Mouse (Mus musculus): ENCODE measurements at regions not wholly inside any gene's neighbourhood (a gene's known extent, or its start where the extent isn't known, plus 50 kb on each side); places are given as distances from the start of the nearest gene placed in this dataset.

- DNase-seq (ENCODE audit: low spot score in 2 of 2): no peak
Observed at GRCm38 (mm10) chr6:31215661-31216060, 182.9 kb upstream of the Mkln1 start.

DNA sequence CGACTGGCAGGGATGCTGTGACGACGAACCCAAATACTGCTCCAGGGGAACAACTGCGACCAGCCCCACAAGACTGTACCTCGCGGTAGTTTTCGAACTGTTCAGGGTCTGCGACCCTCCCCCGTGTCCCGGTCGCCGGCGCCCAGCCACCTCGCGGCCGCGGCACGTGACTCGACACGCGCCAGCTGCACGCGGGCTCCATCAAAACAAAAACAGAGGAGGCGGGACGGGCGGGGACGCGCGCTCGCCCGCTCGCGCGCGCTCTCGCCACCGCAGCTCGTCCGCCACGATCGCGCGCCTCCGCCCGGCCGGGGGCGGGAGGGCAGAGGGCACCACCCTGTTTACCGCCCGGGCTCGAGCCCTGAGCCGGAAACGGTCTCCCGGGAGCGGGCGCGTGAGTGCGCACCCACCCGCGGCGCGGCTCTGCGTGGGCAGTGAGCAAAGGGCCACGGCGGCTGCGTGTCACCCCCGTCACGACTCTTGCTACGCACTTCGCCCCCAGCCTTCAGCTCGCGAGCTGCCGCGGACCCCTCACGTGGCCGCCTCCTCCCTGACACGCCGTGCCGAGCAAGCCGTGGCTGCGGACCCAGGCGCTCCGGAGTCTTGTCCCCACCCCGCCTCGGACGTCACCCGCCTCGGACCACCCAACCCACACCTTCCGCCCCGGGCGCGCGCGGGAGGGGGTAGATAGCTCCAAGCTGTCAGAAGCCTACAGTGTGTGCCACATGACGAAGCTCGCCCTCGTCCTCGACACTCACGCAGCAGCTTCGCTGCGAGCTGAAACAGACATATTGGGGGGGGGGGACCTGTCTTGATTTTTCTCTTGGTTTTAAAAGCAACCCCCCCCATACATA is 182.1 kb upstream of the Mkln1 start:
- DNase-seq (ENCODE audit: low spot score in 2 of 2): peak; percentile 92 to 93

GRCm38 (mm10) chr6:31217060-31217541 is 181.4 kb upstream of the Mkln1 start:
- DNase-seq (ENCODE audit: low spot score in 2 of 2): peak; percentile 54 to 56

- DNase-seq (ENCODE audit: low spot score in 2 of 2): peak; percentile 52 to 53
Observed at GRCm38 (mm10) chr6:31217641-31218138, 180.8 kb upstream of the Mkln1 start.

DNA sequence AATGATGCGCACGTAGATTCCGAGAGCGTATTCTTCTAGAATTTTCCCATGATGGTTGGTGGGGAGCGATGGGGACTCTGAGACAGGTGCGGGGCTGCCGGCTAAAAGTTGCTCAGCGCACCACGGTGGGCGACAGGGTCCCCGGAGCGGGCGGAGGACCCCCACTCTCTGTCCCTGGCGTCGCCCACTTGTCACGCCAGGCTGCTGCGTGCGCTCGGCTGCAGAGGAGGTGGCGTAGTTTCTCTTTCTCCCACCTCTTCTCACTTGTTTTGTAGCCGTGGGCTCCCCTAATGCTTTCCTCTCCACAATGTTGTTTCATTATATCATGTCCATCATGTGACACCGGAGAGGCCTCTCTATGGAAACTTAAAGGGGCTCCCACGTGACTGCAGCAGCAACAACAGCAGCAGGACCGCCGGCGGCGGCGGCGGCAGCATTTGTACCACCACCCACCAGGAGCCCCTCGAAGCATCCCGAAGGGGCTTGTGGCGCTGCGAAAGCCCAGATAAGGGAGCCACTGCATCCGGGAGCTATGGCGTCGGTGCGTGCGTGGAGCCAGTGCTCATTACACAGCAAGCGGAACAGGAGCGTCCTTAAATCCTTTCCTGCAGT is 180.3 kb upstream of the Mkln1 start:
- peak; percentile 57 to 72 for DNase-seq (ENCODE audit: low spot score in 2 of 2)

DNA sequence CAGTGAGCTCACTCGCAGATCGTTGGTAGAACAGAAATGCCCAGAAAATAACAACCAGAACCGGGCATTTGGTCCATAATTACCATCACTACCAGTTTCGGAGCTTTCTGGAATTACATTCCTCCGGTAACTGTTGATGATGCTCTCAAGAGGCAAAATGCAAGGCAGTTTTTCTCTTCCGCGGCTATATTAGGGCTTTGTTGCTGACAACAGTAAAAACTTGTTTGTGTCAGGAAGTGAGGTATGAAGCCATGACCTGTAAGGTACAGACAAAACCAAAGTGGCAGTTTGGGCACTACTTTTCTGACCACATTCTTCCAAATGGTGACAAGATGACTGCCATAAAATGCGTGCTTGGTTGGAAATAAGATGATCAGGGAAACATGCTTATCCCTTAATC is 179.7 kb upstream of the Mkln1 start:
- no peak for DNase-seq (ENCODE audit: low spot score in 2 of 2)

GRCm38 (mm10) chr6:31219736-31220135 is 178.8 kb upstream of the Mkln1 start:
- DNase-seq (ENCODE audit: low spot score in 2 of 2): no peak

DNA sequence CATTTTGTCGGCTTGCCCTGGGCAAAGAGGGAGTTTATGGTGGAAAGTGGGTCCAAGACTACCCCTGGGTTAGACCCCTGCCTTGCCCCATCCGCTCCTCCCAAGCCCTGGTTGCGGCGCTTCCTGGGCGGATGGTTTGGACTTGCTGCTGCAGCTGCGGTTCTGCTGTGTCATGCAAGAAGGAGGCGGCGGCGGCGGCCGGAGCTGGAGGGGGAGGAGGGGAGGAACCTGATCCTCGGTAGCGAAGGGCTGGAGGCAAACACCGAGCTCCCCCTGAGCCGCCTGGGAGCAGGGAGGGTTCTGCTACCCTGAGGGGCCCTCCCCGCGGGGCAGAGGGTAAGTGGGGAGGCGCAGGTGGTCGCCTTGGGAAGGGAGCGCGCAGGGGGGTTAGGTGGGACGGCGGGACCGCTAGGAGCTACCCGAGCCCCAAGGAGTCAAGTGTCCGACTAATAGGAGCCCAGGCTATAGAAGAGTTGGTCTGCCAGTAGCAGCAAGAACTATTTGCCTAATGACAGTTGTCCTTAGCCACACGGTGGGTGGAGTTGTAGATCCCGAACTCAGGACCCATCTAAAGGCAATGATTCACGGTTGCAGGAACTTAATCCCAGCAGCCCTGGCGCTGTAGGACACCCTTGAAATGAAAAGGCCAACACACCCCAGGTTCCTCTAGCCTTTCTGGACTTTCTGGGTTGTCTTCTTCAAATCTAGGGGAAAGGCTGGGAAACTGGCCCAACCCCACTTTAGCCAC is 178.2 kb upstream of the Mkln1 start:
- DNase-seq (ENCODE audit: low spot score in 2 of 2): peak; percentile 80 to 81

- no peak for DNase-seq (ENCODE audit: low spot score in 2 of 2)
Observed at GRCm38 (mm10) chr6:31221490-31221889, 177.0 kb upstream of the Mkln1 start.

DNA sequence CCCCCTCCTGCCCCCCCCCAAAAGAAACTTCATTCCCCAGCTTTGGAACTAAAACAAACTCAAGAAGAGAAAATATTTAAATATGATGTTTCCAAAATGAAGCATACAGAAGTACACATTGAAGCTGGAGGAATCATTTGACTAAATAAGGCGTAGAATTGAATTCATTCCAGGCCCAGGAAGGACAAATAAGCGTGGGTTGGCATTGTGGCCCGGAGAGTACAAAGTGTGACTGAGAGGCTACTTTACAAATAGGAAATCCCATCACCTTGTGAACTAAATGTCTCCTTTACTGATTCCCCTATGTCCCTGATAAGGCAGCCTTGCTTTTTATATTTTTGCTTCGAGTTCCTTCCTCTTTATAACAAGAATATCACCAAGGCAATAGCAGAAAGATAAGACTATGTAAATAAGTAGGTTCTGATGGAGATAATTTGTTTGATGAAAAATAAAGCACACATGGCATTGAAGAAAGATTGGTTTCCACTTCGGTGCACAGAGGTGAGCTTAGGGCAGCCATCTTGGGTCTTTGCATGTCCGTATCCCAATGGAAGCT is 176.4 kb upstream of the Mkln1 start:
- no peak for DNase-seq (ENCODE audit: low spot score in 2 of 2)

DNA sequence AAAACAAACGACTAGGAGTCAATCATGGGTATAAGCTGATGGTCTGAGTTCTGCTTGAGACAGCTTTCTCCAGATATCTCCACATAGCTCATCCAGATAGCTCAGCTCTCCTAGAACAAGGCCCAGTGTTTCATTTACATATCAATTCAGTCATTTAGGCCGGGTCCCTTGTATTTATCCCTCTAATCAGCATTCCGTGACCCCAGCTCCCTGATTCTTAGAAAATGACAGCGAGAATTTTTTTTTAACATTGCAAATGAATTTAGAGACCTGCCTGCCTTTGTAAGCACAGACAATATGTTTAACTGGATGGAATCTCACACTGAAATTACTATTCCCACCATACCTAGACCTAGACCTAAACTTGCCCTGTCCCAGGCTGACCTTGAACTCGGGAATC is 171.1 kb upstream of the Mkln1 start:
- DNase-seq (ENCODE audit: low spot score in 2 of 2): no peak

GRCm38 (mm10) chr6:31228061-31228460 is 170.5 kb upstream of the Mkln1 start:
- DNase-seq (ENCODE audit: low spot score in 2 of 2): no peak

DNA sequence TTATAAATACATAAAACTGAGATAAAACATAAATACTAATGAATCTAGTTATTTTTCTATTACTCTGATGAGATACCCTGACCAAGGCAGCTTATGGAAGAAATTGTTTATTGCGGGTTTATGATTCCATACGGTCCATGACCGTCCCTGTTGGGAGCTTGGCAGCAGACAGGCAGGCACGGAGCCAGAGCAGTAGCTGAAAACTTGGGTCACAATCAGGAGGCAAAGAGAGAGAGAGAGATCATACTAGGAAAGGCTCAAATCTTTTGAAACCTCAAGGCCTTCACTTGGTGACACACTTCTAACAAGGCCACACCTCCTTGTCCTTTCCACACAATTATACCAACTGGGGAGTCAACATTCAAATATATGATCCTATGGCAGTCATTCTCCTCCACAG is 166.7 kb upstream of the Mkln1 start:
- no peak for DNase-seq (ENCODE audit: low spot score in 2 of 2)

- no peak for DNase-seq (ENCODE audit: low spot score in 2 of 2)
Observed at GRCm38 (mm10) chr6:31233252-31233993, 165.1 kb upstream of the Mkln1 start.

- no peak for DNase-seq (ENCODE audit: low spot score in 2 of 2)
Observed at GRCm38 (mm10) chr6:31240051-31240450, 158.5 kb upstream of the Mkln1 start.

DNA sequence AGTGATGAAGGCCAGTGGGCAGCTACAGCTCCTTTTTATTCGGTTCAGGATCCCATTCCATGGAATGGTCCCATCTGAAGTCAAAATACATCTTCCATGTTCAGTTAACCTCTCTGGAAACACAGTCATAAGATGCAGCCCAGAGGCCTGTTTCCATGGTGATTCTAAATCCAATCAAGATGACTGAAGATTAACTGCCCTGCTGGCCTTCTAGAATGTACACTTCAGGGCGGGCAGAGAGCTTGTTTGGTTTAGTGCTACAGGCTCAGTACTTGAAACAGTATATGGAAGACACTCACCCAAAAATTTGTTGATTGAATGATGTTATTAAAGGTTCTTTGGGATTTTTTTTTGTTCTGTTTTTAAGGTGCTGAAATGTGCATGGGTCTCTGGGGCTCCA is 148.0 kb upstream of the Mkln1 start:
- no peak for DNase-seq (ENCODE audit: low spot score in 2 of 2)

DNA sequence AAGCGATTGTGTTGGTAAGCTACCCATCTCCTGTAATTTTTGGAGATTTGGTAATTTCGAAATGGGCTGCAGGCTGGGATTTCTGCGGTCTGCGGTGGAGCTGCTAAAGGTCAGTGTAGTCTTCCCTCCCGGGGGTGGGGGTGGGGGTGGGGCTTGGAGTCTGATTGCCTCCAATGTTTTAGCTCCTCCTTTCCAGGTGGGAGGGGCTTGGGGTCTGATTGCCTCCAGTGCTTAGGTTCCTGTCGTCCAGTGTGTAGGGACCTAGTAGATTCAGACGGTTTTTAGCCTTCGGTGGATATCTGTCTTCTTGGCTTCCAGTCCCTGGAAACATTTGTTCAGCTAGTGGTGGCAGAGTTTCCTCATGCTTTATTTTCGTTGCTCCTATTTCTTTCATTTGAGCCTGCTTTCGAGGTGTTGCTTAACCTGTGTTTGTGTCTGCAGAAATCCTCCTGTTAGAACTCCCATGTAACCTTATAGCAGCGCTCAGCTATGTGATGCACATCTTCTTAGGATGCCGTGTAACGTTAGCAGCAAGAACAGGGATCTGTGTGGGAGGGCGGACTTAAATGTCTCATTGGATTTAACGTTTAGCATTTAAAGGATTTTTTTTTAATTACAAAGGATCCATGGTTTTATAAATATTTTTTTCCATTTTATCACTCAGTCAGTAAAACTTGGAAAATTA is 145.1 kb upstream of the Mkln1 start:
- DNase-seq (ENCODE audit: low spot score in 2 of 2): peak in 1 of 2 experiments; percentile 31

DNA sequence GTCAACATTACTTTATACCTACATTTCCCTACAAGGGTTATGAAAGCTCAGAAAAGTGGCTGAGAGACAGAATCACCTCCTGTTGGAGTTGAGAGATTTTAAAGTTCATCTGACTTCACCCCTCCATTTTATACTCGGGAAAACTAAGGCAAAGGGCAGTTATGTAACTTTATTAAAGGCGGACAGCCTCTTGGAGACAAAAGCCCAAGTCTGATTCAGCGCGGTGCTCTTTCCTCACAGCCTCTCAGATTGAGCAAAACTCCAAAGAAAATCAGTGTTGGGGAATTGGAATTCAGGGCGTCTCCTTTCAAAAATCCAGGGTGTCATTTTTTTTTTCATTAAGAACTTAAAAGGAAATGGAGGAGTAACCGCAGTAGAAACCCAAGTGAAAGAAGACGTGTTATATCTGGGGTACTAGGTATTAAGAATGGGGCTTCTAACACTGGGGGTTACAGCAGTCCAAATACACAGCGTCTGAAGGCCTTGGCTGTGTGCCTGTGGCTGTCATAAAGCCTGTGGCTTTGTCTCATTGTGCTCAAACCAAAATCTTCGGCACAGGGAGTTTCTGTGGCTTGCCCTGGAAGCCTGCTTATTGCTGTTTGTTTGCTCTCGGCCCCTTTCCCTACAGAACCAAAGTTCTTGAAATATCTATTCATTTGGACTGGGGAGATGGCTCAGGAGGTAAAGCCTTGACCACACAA is 137.7 kb upstream of the Mkln1 start:
- no peak for DNase-seq (ENCODE audit: low spot score in 2 of 2)

GRCm38 (mm10) chr6:31261797-31262540 is 136.6 kb upstream of the Mkln1 start:
- DNase-seq (ENCODE audit: low spot score in 2 of 2): no peak

Measured in adrenal gland, adult 18-20 months (tissue).